ENCODE assay signal across 13 mouse cellular contexts in the genomic region with DNA sequence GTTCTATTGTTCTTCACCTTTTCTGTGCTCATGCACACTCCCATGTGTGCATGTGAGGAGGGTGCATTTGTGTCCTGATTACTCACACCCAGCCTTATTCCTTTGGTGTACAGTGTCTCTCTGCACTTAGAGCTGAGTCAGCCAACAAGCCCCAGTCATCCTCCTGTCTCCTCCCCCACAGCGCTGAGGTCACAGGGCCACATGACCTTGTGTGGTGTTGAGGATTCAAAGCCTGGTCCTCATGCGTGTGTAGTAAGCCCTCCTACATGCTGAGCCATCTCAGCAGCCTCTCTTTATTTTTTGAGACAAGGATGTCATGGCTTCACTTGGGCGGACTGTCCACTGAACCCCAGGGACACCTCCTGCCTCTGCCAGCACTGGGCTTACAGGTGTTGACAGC. TPM values are rescaled to one million over a fixed set of nuclear protein-coding genes. Genes with fewer than 3 reads are reported as not detected.
DNase-seq lines count a peak whose midpoint lies in the region.
"Had no signal": no experiment of that assay in that cellular context is flagged by ENCODE, and none has a peak within 500 bp of the region (broad histone marks: within the 10 kb centered on the region; RNA-seq: fewer than 3 reads in every experiment).

No protein-coding gene starts in this region.

- DNase-seq in adrenal gland, postnatal 14 days: peak; percentile 65
- DNase-seq in adrenal gland, postnatal 4 days (ENCODE audit: low spot score in 2 of 2): no peak
- DNase-seq in 3134 (ENCODE audit: extremely low read depth, insufficient read length, low spot score) (peak; percentile 58), ES-CJ7 (ENCODE audit: low read depth, low spot score) (peak; percentile 65)
- peak; percentile 42 for DNase-seq in brain, adult 2 months (ENCODE audit: low read depth, low spot score)
- no peak for DNase-seq in layer of hippocampus, adult 18-20 months (ENCODE audit: low spot score in 2 of 2)
- no peak for DNase-seq in yolk sac, embryonic 10.5 days (ENCODE audit: low spot score)
- DNase-seq in heart, postnatal 4 days: no peak
- DNase-seq: cerebellum, adult 9-10 months; gastrocnemius, postnatal 25 days; kidney, postnatal 4 days; right cerebral cortex, postnatal 14 days; spleen, adult 18-20 months had no signal

RNA-seq across cellular contexts. Expression of a gene that starts 6.7 kb away (rescaled TPM):
- total RNA-seq in adrenal gland, postnatal 14 days (2021): 2.0 TPM in 2 replicates
- total RNA-seq in adrenal gland, postnatal 4 days (2021): 1 to 10 TPM; 1.1 to 2.1 TPM
- total RNA-seq in layer of hippocampus, adult 18-20 months (2021): 1 to 10 TPM; 3.6 to 3.8 TPM
- total RNA-seq in heart, postnatal 4 days (2021): 1 to 10 TPM; 1.2 to 1.3 TPM

RNA-seq across cellular contexts. Expression of a gene that starts 11.9 kb away (rescaled TPM):
- total RNA-seq in adrenal gland, postnatal 14 days (2021): 10.1 and 15.3 TPM in 2 replicates
- 10 to 100 TPM; 12.8 to 20.2 TPM for total RNA-seq in adrenal gland, postnatal 4 days (2021)
- total RNA-seq in layer of hippocampus, adult 18-20 months (2021): 1 to 10 TPM; 2.6 to 4.1 TPM
- 10 to 100 TPM in 1 of 2 experiments, 1 to 10 TPM in 1; 7.2 to 10.6 TPM for total RNA-seq in heart, postnatal 4 days (2021)

RNA-seq across cellular contexts. Expression of a gene that starts 14.8 kb away (rescaled TPM):
- 22.2 and 24.3 TPM in 2 replicates for total RNA-seq in adrenal gland, postnatal 14 days (2021)
- total RNA-seq in adrenal gland, postnatal 4 days (2021): 10 to 100 TPM; 40.1 to 40.7 TPM
- total RNA-seq in layer of hippocampus, adult 18-20 months (2021): 10 to 100 TPM; 24.8 to 26.7 TPM
- total RNA-seq in heart, postnatal 4 days (2021): 10 to 100 TPM; 16.8 to 17.0 TPM

RNA-seq across cellular contexts. Expression of a gene that starts 15.6 kb away (rescaled TPM):
- 18.1 and 22.5 TPM in 2 replicates for total RNA-seq in adrenal gland, postnatal 14 days (2021)
- total RNA-seq in adrenal gland, postnatal 4 days (2021): 10 to 100 TPM; 38.7 to 50.5 TPM
- 10 to 100 TPM; 36.9 to 37.8 TPM for total RNA-seq in layer of hippocampus, adult 18-20 months (2021)
- total RNA-seq in heart, postnatal 4 days (2021): 10 to 100 TPM; 14.5 to 16.0 TPM

RNA-seq across cellular contexts. Expression of a gene that starts 36.1 kb away (rescaled TPM):
- total RNA-seq in adrenal gland, postnatal 14 days (2021): 2.1 and 3.3 TPM in 2 replicates
- 1 to 10 TPM; 3.0 to 3.9 TPM for total RNA-seq in adrenal gland, postnatal 4 days (2021)
- 1 to 10 TPM; 3.5 to 3.8 TPM for total RNA-seq in layer of hippocampus, adult 18-20 months (2021)
- 1 to 10 TPM; 2.9 to 3.5 TPM for total RNA-seq in heart, postnatal 4 days (2021)

Comparison
In these comparisons a context has a peak if more than half of its experiments do, and no peak if none do; other contexts are left out.
1. DNase-seq: peak in adrenal gland, postnatal 14 days (single experiment), 3134 (single experiment), ES-CJ7 (single experiment) and brain, adult 2 months (single experiment); none in adrenal gland, postnatal 4 days (0 of 2), layer of hippocampus, adult 18-20 months (0 of 2), yolk sac, embryonic 10.5 days (single experiment) and heart, postnatal 4 days (single experiment).